Mouse (Mus musculus): ENCODE results near the gene Cwc27. TPM values are rescaled to one million over a fixed set of nuclear protein-coding genes. Genes with fewer than 3 reads are reported as not detected.

The Cwc27 gene
- total RNA-seq, 2 experiments from 2014 or later: 23.1 to 25.5 TPM

DNA sequence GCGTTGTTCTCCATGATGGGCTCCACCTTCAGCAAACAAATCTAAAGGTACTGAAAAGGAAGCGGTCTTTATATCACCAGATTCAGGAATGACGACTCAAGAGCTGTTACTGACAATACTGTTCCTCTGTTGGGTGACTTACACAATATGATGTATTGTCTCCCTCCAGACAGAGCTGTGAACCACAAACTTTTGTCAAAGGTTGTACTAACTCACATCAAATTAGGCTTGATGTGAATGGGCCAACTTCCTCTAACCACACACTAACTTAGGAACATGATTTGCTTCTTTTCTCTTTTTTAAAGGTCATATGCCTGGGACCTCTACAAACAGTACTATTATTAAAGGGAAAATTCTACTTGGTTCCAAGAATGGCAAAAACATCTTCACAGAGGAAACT, 53.7 kb downstream of the Cwc27 start:
- no peak for DNase-seq

DNA sequence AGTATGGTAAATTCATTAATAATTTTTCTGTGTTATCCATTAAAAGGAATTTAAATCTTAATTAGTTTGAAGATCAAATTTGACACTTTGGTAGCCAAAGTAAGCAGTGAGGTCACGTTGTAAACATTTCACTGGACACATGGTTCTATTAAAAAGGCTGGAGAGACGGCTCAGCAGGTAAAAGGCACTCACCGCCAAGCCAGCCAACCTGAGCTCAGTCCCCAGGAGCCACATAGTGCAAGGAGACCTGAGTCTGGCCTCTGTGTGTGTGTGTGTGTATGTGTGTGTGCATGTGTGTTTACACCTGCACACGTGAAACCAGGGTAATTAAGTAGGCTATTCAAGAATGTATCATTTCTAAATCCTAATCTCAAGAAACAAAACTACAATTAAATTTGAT, 54.5 kb downstream of the Cwc27 start:
- no peak for DNase-seq

DNA sequence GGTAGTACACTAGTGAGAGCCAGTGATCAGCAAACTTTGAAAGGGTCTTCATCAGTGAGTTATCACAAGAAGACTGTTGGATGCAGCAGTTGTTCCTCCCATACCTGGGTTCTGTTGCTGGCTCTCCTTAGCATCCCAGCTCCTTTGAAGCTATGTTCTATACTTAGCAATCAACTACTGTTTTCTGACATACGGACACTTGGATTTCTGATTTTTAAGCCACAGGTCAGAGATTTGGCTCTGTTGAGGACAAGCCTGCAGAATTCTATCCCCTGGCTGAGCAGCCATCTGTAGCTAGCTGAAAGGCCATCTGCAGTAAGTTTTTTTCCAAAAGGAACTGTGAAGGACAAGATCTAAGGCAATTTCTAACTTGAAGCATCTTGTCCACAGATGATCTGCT, 57.6 kb downstream of the Cwc27 start:
- DNase-seq: no peak

DNA sequence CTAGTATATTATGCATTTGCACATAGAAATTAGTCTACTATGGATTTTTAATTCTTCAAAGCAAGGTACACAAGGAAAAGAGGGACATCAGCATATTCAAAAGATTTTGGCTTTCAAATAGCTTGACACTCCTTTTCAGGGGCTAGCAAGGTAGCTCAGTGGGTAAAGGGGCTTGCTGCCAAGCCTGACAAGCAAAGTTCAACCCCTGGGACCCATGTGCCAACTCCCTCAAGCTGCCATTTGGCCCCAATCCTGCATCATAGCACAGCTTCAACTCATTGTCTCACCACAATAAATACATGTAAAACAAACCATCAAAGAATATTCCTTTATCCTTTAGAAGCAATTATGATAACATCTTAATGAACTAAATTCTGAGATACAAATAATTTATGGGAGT, 69.9 kb downstream of the Cwc27 start:
- no peak for DNase-seq

DNA sequence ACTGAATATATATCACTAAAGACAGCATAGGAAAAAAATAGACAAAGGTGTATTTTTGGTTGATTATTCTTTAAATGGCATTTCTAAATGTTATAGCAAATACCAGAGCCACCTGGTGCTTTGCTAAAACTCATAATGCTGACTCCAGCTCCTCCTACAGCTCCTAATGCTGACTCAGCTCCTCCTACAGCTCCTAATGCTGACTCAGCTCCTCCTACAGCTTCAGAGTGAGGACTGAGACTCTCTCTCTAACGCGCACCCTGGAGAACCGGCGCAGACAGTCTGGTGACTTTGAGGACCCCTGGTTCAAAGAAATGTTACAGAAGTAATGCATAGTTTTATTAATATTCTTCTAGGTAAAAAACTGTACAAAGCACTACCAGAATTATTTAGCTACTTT, 74.1 kb downstream of the Cwc27 start:
- DNase-seq: no peak

DNA sequence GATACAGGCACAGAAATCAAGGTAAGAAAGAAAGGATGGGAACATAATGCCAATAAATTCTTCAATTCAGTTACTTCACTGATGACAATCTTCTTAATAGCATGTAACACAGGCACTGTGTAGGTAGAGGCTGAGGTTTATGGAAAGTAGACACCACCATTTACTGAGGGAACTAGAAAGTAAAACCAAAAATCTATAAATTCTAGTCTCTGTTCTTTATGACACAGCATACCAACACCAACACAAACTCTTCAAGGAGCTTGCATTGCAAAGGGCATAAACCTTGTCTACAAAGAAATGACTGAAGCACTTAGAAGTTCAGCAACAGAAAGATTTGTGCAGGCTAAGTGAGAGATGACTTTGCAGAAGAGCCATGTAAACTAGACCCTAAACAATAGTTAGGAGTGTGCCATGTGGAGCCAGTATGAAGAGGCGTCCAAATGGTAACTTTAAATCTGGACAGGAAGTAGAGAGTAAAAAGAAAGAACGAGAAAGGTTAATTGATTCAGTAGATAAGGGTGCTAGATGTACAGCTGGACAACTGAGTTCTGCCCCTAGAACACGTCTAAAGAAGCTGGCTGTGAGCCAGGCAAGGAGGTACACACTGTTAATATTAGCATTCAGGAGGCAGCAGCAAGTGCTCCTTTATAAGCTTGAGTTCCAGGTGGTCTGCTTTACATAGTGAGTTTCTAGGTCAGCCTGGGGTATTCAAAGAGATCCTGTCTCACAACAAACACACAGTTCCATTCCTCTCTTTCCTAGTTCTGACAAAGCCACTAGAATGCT, 87.5 kb downstream of the Cwc27 start:
- DNase-seq: no peak

DNA sequence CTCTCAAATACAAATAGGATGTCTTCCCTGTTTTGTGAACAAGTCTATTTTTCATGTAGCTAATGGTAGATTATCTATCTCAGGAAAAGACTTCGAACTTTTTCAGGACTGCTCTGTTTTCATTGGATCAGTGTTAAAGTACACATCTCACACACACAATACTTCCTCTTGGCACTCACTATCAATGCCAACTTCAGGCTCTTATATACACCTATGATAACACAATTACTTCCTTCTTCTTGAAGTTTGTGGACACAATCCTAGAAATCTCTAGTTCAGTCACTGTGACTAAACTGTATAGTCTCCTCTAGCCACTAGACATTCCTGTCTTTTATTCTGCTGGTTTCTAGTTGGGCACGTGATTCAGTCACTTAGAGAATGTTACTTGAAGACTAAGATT, 89.3 kb downstream of the Cwc27 start:
- no peak for DNase-seq

DNA sequence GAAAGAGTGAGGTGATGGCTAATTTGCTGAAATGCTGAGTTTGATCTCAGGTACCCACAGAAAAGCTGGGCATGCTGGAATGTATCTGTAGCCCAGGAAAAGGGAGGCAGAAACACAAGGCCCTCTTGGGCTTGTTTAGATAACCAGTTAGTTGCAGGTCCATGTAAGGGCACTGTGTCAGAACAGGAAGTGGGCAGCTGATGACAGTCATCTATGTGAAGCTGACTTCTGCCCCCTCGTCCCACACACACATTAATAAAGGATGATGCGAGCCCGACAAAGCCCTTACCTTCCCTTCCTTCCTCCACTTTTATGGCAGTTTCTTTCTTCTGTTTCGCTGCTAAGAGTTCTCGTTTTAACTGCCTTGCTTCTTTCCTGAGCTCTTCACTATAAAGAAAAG, 96.8 kb downstream of the Cwc27 start:
- DNase-seq: no peak

DNA sequence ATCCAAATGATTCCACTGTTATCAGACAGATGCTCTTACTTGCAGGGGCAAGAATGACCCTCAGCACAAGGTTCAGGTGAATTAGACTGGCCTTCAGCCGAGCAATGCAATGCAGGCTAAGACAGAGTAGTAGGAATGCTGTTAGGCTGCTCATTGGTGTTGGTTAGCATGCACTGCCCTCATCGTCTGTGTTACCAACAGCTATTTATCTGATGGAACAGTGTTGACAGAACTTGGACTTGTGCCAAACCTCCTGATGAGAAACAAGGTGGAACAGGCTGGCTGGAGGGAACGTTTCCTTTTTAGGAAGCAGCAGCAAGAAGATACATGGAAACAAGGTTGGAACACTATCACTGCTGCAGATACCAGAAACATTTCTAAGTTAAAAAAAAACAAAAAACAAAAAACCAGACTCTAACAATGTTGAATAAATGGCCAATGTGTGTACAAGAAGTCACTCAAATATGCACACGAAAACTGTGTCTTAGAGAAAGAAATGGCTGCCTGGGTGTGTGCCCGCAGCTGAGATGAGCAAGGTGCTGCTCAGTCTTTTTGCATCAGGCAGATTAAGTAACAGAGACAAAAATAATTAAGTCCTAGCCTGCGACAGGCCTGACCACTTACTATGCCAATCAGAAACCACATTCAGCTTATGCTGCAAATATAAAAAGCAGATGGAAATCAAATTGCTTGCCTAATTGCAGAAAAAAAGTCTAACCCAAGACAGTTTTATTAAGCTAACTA, 122.2 kb downstream of the Cwc27 start:
- DNase-seq: peak; percentile 76

DNA sequence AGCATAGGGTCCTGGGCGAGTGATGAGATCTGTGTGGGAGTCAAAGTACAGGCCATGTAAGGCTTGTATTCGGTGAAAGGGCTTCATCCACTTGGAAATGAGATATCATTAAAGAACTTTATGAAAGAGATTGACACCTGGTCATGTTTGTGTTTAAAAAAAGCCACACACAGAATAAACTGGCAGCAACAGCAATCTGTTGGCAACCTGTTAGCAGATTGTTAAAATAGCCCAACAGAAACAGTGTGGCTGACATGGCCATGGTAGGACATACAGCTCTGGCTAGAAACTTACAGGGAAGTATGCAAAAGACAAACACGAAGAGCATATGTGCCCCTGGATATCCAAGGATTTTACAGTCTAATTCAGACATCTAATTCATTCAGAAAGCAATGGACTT, 124.2 kb downstream of the Cwc27 start:
- peak; percentile 15 for DNase-seq

DNA sequence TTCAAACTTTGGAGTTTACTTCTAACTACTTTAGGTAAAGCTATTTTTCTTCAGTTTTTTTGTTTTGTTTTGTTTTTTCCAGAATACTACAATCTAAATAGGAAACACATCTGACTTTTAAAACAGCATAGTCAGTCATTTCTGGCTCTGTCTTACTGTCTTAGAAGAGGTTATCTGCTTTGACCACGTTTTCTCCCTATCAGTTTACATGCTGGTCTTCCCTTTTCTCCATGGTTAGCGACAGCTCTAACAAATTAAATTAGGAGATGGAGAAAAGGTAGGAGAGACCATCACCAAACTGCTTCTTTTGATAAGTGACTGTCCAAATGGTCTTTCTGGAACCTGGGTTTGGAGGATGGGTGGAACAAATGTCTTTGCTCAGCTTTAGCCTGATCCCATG, 131.4 kb downstream of the Cwc27 start:
- DNase-seq: no peak

DNA sequence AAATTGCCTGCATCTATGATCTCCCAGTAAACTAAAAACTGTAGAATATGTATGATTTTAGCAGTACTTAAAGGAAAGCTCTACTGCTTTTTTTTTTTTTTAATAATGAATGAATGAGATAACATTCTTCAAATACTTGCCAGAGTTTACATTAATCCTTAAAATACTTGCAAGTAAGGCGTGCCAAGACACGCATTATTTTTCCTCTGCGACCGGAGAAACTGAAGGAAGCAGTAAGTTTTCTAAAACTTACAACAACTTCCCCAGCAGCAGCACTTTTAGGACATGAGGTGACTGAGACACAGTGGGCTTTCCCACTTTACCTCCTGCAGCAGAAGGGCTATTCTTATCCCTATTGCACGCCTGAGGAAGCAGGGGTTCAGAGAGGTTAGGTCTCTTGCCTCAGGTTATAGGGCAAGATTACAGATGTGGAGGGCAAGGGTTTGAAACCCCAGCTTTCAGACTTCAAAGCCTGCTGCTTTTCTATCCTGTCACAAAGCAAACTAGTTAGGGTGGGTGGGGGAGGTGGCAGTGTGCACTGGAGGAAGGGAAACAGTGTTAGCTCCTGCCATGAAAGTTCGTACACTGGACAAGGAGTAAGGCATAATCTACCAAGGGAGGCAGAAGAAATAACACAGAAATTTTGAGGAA, 132.5 kb downstream of the Cwc27 start:
- no peak for DNase-seq

DNA sequence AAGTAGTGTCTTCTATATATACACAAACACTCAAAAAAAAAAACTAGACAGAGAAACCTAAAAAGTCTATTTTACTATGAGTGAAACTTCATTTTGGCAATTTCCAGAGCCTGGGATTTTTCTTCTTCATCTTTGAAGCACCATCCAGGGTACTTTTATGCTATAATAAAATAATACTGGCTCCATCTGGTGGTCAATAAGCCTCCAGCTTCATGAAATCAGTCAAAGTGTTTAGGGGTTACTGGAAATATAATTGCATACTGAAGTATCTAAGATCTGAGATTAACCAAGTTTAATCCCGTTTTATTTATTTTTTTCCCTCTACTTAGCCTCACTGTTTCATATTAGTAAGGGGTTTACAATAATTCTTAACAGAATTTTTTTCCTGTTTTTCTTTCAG, 135.7 kb downstream of the Cwc27 start:
- no peak for DNase-seq

DNA sequence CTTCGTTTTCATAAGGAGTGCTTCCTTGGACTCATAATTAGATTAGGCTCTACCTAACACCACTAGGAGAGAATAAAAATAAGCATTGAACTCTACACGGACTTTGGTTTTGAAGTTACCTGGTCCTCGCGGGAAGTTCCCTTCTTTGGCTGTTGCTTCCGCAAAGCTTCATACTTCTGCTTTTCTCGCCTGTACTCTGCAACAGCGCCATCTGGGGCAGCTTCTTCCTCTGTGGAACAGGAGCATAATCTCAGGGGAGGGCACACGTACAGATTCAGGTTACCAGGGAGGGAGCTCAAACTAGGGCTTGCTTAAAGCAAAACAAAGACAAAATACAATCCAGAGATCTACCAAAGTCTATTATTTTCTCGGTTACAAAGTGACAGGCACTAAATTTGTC, 155.8 kb downstream of the Cwc27 start:
- DNase-seq: no peak

DNA sequence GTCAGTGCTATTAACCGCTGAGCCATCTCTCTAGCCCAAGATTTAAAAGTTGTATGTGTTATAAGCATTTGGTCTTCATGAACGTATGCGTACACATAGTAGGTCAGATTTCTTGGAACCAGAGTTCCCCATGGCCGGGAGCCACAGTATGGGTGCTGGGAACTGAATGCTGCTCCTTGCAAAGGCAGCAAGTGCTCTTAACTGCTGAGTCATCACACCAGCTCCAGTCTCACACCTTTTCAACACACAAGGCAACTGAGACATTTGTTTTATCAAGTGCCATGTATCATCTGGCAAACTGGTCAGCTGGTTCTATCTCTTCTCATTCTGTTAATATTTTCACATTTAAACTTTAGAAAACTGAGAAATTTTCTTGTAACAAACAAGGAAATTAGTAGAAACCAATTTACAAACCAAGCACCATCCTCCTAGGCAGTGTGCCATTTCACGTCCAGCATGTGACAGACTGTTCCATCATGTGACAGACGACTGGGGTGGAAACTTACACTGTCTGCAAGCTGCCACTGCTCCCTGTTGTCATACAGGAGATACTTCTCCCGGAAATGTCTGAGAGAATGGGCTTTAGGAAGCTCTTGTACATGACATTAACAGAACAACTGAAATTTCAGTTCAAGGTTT, 156.8 kb downstream of the Cwc27 start:
- DNase-seq: no peak

DNA sequence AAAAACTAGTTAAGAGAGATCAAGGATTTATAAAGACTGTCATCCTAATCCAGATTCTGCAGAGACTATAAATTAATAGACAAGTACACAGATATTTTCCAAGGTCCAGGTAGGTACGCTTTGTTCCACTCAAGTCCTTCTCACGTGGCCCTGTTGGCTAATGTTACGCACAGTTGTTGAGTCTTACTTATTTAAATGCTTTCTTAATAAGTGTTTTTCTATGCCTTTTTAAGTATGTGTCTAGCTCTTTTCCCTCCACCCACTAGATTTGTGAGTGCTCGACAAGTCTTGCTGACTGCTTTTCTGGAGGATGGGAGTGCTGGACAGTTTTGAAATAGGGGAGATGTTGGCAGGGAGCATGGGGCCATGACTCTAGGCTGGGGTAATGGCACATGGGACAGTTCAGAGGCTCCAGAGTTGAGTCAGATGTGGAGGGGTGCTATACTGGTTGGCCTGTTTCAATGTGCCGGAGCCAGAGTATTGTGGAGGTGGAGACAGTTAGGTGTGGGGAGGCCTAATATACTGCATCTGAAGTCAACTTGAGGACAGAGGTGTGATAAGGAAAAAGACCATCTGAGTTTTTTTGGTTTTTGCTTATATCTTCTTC, 160.2 kb downstream of the Cwc27 start:
- no peak for DNase-seq

DNA sequence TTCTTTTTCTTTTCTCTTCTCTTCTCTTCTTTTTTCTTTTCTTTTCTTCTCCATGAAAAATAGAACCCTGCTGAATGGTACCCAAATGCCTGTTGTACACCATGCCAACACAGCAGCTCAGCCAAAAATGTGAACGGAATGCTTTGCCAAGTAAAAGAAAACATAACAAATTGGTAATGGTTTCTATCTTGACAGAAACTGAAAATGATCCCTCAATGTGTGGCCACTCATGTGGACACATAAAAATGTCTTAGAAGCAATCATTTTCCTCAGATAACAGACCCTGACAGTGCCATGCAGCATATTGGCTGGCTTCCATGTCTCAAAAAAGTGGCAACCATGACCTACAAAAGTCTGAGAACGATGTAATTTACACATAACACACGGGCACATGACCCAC, 161.8 kb downstream of the Cwc27 start:
- no peak for DNase-seq

DNA sequence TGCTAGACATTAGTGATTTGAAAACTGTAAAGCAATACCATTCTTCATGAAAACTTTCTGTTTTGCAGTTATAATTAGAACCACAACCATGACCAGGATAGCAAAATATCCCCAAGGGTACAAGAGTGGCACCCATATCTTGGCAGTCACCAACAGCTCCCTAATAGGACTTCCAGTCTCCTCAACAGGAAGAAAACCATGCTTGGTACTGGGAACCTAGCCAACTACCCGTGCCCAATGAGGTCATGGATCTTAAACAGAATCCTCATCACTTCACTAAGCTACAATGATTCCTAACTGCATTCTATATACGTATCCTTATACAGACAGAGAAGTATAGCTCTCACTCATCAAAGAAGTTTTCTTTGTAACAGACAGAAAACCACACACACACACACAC, 165.2 kb downstream of the Cwc27 start:
- DNase-seq: peak; percentile 70

DNA sequence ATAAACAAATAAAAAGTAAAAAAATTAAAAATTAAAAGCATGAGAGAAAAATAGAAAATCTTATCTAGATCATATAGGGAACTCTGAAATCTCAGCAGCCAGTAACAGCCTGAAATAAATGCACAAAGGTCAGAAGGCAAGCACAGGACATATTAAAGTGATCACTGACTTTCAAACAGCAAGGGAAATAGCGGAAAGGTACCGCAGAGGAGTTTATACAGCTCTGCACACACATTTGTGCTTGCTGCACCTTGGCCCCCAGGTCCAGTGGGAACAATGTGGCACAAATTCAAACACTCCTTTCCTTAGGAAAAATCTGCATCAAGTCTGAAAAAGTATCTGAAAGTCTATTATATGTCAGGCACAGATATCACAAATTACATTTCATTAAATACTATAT, 166.3 kb downstream of the Cwc27 start:
- DNase-seq: no peak

DNA sequence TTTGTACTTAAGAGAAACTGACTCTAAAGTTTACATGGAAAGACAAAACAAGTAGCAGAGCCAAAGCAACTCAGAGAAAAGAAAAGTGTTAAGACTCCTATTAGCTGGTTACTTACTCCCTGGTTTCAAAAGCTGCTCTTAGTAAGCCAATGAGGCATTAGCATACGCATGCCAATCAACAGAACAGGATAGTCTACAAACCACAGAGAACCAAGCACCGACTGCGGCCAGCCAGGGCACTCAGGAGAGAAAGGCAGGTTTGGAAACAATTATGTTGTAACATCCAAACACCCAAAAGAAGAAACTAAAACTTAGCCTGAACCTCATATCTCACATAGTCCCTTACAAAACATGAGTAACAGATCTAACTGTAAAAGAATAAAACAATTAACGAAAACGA, 166.8 kb downstream of the Cwc27 start:
- no peak for DNase-seq

DNA sequence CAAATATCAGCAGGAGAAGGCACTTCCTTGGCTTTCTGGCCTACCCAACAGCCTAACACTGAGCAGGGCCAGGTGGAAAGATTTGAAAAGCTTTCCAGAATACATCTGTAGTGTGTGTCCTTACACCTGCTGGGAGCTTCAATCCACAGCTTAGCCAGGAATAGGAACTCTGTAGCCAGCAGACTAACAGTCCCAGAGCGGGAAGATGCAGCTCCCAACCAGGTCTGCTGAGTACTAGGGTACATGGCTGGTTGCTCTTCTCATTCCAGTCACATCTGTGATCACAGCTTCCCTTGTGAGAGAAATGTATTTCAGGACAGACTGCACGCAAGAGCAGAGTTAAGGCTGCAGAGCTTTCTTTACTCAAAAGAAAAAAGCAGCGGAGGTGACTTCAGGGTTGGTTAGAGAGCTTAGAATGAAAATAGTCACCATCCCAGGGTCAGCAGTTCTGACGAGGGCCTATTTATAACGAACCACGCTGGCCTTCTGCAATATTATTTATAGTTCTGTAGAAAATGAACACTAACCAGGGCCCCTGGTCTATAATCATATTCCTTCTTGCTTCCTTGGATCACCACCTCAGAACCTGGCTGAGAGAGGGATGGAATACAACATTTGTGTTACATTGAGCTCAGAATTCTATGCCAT, 171.0 kb downstream of the Cwc27 start:
- DNase-seq: peak; percentile 15

DNA sequence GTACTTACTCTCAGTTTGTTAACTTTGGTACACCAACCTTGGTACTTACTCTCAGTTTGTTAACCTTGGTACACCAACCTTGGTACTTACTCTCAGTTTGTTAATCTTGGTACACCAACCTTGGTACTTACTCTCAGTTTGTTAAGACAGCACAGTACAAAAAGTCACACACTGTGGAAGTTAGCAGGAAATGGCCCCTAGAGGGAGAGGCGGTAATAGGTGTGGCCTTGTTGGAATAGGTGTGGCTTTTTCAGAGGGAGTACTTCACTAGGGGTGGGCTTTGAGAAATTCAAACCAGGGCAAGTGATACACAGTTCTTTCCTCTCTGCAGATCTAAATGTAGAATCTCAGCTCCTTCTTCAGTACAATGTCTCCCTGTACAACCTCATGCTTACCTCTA, 172.8 kb downstream of the Cwc27 start:
- DNase-seq: no peak
